Mouse (Mus musculus) small intestine, adult 2 months (tissue): ENCODE results near the gene Agrp. TPM values are rescaled to one million over a fixed set of nuclear protein-coding genes. Genes with fewer than 3 reads are reported as not detected.

Experiments
- H3K27ac ChIP-seq: fragments of 200-500 bp; 2 replicates; pipeline ENCODE4 v1.5.1; 2012; ENCODE audit warnings: low read depth, low read length, control low read depth, inconsistent platforms; ENCODE audit not compliant: insufficient read depth
- H3K27me3 ChIP-seq: fragments of 200-500 bp; 2 replicates; pipeline ENCODE4 v1.6.1; 2012; ENCODE audit warnings: mild to moderate bottlenecking, moderate library complexity, low read length, inconsistent platforms; ENCODE audit not compliant: control insufficient read depth, insufficient read depth
- H3K36me3 ChIP-seq: fragments of 200-500 bp; 2 replicates; pipeline ENCODE4 v1.6.1; 2012; ENCODE audit warnings: mild to moderate bottlenecking, low read length, control low read depth, inconsistent platforms; ENCODE audit not compliant: control insufficient read depth, insufficient read depth
- H3K4me1 ChIP-seq: fragments of 200-500 bp; 2 replicates; pipeline ENCODE4 v1.6.1; 2012; ENCODE audit warnings: low read length, inconsistent platforms, mixed read lengths; ENCODE audit not compliant: control insufficient read depth, insufficient read depth, insufficient read length
- H3K4me3 ChIP-seq: fragments of 200-500 bp; 2 replicates; pipeline ENCODE4 v1.5.1; 2012; ENCODE audit warnings: low read depth, mild to moderate bottlenecking, control low read depth, inconsistent platforms, low read length, moderate library complexity
- CTCF ChIP-seq: fragments of 200-500 bp; IDR thresholded peaks from 2 replicates; pipeline ENCODE4 v1.5.1; 2012; ENCODE audit warnings: low read depth, mild to moderate bottlenecking, control low read depth, inconsistent platforms, low read length, moderate library complexity, mixed read lengths; ENCODE audit not compliant: insufficient replicate concordance, insufficient read length; ENCODE audit errors: extremely low read depth
- POLR2A ChIP-seq: fragments of 200-500 bp; IDR thresholded peaks from 2 replicates; pipeline ENCODE4 v1.6.1; 2012; ENCODE audit warnings: low read depth, mild to moderate bottlenecking, control low read depth, inconsistent platforms, low read length, moderate library complexity
- WGBS: fragments of 180-500 bp; shearing (Covaris S2); methylation state at CpG from one replicate; pipeline ENCODE4 v1.1.7; 2018; 5-methylcytosine and 5-hydroxymethylcytosine counted together
- polyA plus RNA-seq: library from polyadenylated mRNA; depleted of rRNA; stranded (reverse); fragments of >200 nt; gene quantifications from 2 replicates; pipeline ENCODE4 v1.2.3, GENCODE M21; 2012

Gene Agrp
- polyA plus RNA-seq, 1 experiment = 0.35 TPM

DNA sequence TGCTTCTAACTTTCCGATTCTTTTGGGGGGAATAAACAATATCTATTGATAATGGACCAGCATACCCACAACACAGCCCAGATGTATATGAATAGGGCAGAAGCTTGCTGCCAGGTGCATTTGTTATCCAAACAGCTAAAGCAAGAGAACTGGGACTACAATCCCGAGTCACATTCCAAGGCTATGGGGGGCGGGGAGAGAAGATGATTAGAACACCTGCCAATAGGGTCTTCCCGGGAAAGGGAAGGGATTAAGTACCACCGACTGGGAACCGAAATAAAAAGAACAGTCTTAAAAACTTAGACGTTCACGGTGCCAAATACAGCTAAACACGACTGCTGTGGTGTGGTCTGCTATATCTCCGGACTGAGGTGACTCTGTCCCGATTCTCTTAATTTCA lies 1.7 kb downstream of the Agrp start:
- H3K27me3 ChIP-seq = no peaks in the 10 kb centered on the region
- H3K4me1 ChIP-seq = no peaks in the 10 kb centered on the region; the same call in 1 of the 2 replicates
- H3K27ac ChIP-seq = peak overlapping the region; percentile 61; the same call in 1 of the 2 replicates
- WGBS = 2% methylated on average over 11 of the region's 11 CpGs
- no peaks in the 10 kb centered on the region for H3K36me3 ChIP-seq
- TF ChIP-seq POLR2A (no peak), CTCF (no peak)
- H3K4me3 ChIP-seq = peak overlapping the region; percentile 73

DNA sequence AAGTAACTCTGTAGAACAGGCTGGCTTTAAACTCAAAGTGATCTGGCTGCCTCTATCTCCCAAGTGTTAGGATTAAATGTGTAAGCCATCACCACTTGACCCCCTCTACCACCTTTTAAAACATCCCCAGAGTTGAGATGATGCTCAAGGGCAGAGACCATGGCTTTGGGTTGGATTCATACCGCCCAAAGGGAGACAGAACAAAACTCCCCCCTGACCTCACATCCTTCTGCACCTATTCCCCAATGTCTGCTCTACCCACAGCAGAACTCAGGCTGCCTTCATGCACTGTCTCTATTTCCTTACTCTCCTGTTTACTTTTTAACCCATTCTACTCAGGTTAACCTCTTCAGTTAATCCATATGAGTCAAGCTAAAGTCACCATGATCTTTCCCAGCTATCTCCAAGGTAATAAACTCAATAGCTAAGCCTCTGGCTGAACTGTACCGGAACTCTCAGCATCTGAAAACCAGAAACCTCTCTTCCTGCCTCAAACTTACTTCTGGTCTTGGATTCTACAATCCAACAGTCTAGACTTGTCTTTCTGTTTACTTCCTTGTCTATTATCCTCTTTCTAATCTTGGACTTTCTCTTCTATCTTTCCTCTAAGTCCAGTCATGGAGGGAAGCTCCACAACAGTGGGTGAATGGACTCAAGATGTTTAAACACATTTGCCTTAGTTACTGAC lies 2.3 kb downstream of the Agrp start:
- no peaks in the 10 kb centered on the region for H3K36me3 ChIP-seq
- H3K27me3 ChIP-seq = no peaks in the 10 kb centered on the region
- 46% methylated on average over 2 of the region's 2 CpGs for WGBS
- no peak overlapping the region for H3K4me3 ChIP-seq
- no peaks in the 10 kb centered on the region; the same call in 1 of the 2 replicates for H3K4me1 ChIP-seq
- H3K27ac ChIP-seq = no peak overlapping the region
- TF ChIP-seq POLR2A (no peak), CTCF (no peak)

DNA sequence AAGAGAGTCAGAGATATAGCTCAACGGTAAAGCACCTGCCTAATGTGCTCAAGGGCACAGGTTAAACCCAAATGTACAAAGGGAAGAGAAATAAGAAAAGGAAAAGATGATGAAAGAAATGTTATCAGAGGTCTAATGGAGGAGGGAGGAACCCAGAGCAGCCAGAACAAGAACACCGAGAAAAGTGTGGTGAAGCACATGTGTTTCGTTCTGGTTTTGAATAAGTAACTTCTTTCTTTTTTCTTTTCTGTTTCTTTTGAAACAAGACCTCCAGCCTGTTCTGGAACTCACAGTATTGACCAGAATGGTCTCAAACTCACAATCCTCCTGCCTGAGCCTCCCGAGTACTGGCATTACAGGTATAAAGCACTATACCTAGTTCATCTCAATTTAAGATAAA lies 7.9 kb downstream of the Agrp start:
- TF ChIP-seq POLR2A (no peak), CTCF (no peak)
- H3K36me3 ChIP-seq = no peaks in the 10 kb centered on the region
- H3K27ac ChIP-seq = peak overlapping the region; percentile 37; the same call in 1 of the 2 replicates
- no peaks in the 10 kb centered on the region for H3K27me3 ChIP-seq
- no peak overlapping the region for H3K4me3 ChIP-seq
- H3K4me1 ChIP-seq = no peaks in the 10 kb centered on the region
- WGBS = 76% methylated on average over 4 of the region's 4 CpGs

DNA sequence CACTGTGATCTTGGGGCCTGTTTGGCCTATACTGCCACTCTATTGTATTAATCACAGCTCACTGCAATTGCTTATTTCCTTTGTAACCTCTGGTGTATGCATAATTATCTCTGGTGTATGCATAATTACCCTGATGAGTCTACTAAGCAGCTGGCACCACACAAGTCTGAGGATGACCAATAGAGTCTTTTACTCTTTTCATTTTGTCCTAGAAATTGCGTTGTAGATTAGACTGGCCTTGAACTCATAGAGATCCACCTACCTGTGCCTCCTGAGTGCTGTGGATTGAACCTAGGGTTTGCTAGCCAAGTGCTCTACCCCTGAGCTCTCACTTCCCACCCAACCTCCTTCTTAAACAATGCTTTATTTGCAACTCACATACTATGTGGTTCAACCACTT lies 11.1 kb downstream of the Agrp start:
- Histone ChIP-seq H3K27me3 (no peaks in the 10 kb centered on the region), H3K4me3 (no peak overlapping the region), H3K4me1 (peaks cover 7% of the 10 kb centered on the region; the same call in 1 of the 2 replicates), H3K36me3 (0 out of 2 replicates have a peak, but pooled peaks cover 3% of the 10 kb centered on the region), H3K27ac (no peak overlapping the region)
- WGBS = 83% methylated on average over 1 of the region's 1 CpGs
- no peak for TF ChIP-seq CTCF
- no peak for TF ChIP-seq POLR2A

DNA sequence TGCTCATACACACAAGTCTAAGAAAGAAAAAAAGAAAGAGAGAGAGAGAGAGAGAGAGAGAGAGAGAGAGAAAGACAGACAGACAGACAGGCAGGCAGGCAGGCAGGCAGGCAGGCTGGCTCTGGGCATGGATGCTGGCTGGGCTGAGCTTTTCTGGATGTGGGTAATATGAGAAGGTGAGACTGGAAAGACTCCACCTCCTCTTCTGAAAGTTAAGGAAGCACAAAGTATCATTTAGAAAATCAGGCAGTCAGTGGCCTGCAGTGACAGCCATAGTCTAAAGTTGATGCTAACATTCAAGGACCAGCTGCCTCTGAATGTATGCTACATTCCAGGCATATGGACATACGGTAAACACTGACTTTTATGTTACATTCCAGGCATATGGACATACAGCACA lies 12.4 kb downstream of the Agrp start:
- peaks cover 7% of the 10 kb centered on the region; the same call in 1 of the 2 replicates for H3K4me1 ChIP-seq
- H3K4me3 ChIP-seq = no peak overlapping the region
- TF ChIP-seq CTCF (no peak), POLR2A (no peak)
- H3K27me3 ChIP-seq = no peaks in the 10 kb centered on the region
- peak overlapping the region; percentile 79; the same call in 1 of the 2 replicates for H3K27ac ChIP-seq
- peaks cover 11% of the 10 kb centered on the region; the same call in 1 of the 2 replicates for H3K36me3 ChIP-seq
- WGBS = 80% methylated on average over 1 of the region's 1 CpGs

DNA sequence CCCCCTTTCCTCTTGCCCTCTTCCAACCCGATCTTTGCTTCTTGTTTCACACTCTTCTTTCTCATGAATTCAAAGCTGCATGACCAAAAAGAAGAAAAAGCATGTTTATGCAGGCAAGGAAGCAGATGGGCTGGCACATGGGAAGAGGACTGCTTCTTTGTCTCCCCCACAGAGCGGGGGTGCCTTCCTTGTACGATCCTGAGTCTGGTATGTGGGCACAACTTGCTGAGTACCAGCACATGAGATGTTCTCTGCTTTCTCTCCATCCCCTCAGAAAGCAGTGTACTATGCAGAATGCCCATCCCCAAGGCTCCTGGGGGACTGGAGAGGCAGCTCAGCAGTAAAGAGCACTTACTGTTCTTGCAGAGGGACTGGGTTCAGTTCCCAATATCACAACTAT lies 12.8 kb downstream of the Agrp start:
- H3K4me1 ChIP-seq = peaks cover 7% of the 10 kb centered on the region; the same call in 1 of the 2 replicates
- H3K36me3 ChIP-seq = peaks cover 11% of the 10 kb centered on the region; the same call in 1 of the 2 replicates
- 69% methylated on average over 3 of the region's 3 CpGs for WGBS
- H3K27ac ChIP-seq = peak overlapping the region; percentile 79
- TF ChIP-seq POLR2A (no peak), CTCF (no peak)
- no peaks in the 10 kb centered on the region for H3K27me3 ChIP-seq
- H3K4me3 ChIP-seq = no peak overlapping the region

DNA sequence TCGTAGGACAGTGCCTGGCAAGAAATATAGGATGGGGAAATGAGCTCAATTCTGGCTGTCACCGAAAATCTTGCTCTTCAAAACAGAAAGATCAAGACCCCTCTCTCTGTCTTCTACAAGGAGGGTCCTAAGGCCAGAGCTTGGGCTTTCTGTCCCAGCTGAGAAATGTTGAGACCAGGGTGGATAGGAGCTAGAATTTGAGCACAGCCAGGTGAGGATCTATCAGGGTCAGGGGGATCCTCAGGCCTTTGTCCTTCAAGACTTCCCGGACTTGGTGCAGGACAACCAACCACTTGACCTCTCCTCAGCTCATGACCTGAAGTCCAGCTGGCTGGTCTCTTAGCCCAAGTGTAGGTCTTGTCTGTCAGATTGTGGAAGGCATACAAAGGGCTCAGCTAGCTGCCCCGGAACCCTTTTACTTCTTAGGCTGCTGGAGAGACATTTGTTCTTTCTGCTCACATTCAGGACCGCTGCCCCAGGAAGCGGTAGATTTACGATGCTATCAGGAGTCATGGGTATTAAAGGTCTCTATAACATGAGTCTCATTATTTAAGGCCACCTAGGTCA lies 13.4 kb downstream of the Agrp start:
- H3K27me3 ChIP-seq = no peaks in the 10 kb centered on the region
- 60% methylated on average over 7 of the region's 7 CpGs for WGBS
- peaks cover 7% of the 10 kb centered on the region; the same call in 1 of the 2 replicates for H3K4me1 ChIP-seq
- H3K36me3 ChIP-seq = peaks cover 13% of the 10 kb centered on the region; the same call in 1 of the 2 replicates
- H3K4me3 ChIP-seq = no peak overlapping the region
- no peak for TF ChIP-seq CTCF
- TF ChIP-seq POLR2A = no peak
- peak overlapping the region; percentile 79 for H3K27ac ChIP-seq
